ENCODE assay signal across 20 mouse cellular contexts in genomic region chr3:116648805-116649204, GRCm38 (mm10). TPM values are rescaled to one million over a fixed set of nuclear protein-coding genes. Genes with fewer than 3 reads are reported as not detected.
"Had no signal": no experiment of that assay in that cellular context is flagged by ENCODE, and none has a peak within 500 bp of the region (broad histone marks: within the 10 kb centered on the region; RNA-seq: fewer than 3 reads in every experiment).

No protein-coding gene starts in this region.

- H3K4me2 ChIP-seq: limb, embryonic 12.5 days; midbrain, embryonic 13.5 days; neural tube, embryonic 15.5 days had no signal

- H3K9me3 ChIP-seq: limb, embryonic 12.5 days; midbrain, embryonic 13.5 days; neural tube, embryonic 15.5 days had no signal

- DNase-seq: kidney, adult 8-10 months; kidney, postnatal 25 days; layer of hippocampus, adult 9-11 months; layer of hippocampus, postnatal 36 days; lung, adult 18-20 months; lung, postnatal 4 days; right cerebral cortex, postnatal 4 days; thymus, postnatal 4 days had no signal

- H3K4me3 ChIP-seq: limb, embryonic 12.5 days; midbrain, embryonic 13.5 days; myocyte; neural tube, embryonic 15.5 days had no signal

- H3K27ac ChIP-seq: limb, embryonic 12.5 days; midbrain, embryonic 13.5 days; neural tube, embryonic 15.5 days had no signal

- H3K27me3 ChIP-seq: limb, embryonic 12.5 days; midbrain, embryonic 13.5 days; neural tube, embryonic 15.5 days had no signal

- ATAC-seq: intestine, postnatal 0 days; midbrain, embryonic 13.5 days had no signal

- H3K9ac ChIP-seq: limb, embryonic 12.5 days; midbrain, embryonic 13.5 days; neural tube, embryonic 15.5 days had no signal

RNA-seq across cellular contexts. Expression of gene Gm43191, which starts 32.3 kb away (rescaled TPM):
- total RNA-seq: left cerebral cortex, postnatal 36 days; liver, adult 2 months; midbrain, postnatal 0 days had no signal
- polyA plus RNA-seq: intestine, postnatal 0 days; limb, embryonic 12.5 days; liver, adult 2 months; lung, embryonic 16.5 days; midbrain, embryonic 13.5 days; midbrain, postnatal 0 days; myocyte; neural tube, embryonic 11.5 days; neural tube, embryonic 15.5 days; spleen, adult 2 months; stomach, embryonic 16.5 days had no signal
